Mouse (Mus musculus): ENCODE measurements around the gene Irf2. TPM values are rescaled to one million over a fixed set of nuclear protein-coding genes. Genes with fewer than 3 reads are reported as not detected.

Gene Irf2
- total RNA-seq, 2 experiments from 2014 or later: 25.2 to 44.4 TPM

- no peak for DNase-seq
Measured at GRCm38 (mm10) chr8:46843855-46844254, 104.3 kb downstream of the Irf2 start.

GRCm38 (mm10) chr8:46844371-46844973 lies 104.9 kb downstream of the Irf2 start:
- no peak for DNase-seq

GRCm38 (mm10) chr8:46844974-46845774 lies 105.6 kb downstream of the Irf2 start:
- DNase-seq: no peak

GRCm38 (mm10) chr8:46845891-46846290 lies 106.4 kb downstream of the Irf2 start:
- no peak for DNase-seq

- DNase-seq: no peak
Measured at GRCm38 (mm10) chr8:46846893-46847292, 107.4 kb downstream of the Irf2 start.

GRCm38 (mm10) chr8:46848011-46848641 lies 108.6 kb downstream of the Irf2 start:
- DNase-seq: no peak

GRCm38 (mm10) chr8:46848931-46849330 lies 109.4 kb downstream of the Irf2 start:
- no peak for DNase-seq

- DNase-seq: no peak
Measured at GRCm38 (mm10) chr8:46849458-46849857, 109.9 kb downstream of the Irf2 start.

GRCm38 (mm10) chr8:46850258-46850897 lies 110.8 kb downstream of the Irf2 start:
- DNase-seq: no peak

- no peak for DNase-seq
Measured at GRCm38 (mm10) chr8:46851560-46851959, 112.0 kb downstream of the Irf2 start.

- no peak for DNase-seq
Measured at GRCm38 (mm10) chr8:46852377-46852776, 112.8 kb downstream of the Irf2 start.

GRCm38 (mm10) chr8:46859164-46859846 lies 119.8 kb downstream of the Irf2 start:
- DNase-seq: no peak

GRCm38 (mm10) chr8:46859847-46860167 lies 120.3 kb downstream of the Irf2 start:
- DNase-seq: no peak

GRCm38 (mm10) chr8:46862508-46862907 lies 123.0 kb downstream of the Irf2 start:
- DNase-seq: no peak

- DNase-seq: no peak
Measured at GRCm38 (mm10) chr8:46865428-46865827, 125.9 kb downstream of the Irf2 start.

- DNase-seq: no peak
Measured at GRCm38 (mm10) chr8:46867440-46867839, 127.9 kb downstream of the Irf2 start.

GRCm38 (mm10) chr8:46868346-46869065 lies 129.0 kb downstream of the Irf2 start:
- no peak for DNase-seq

GRCm38 (mm10) chr8:46869521-46869925 lies 130.0 kb downstream of the Irf2 start:
- DNase-seq: no peak

GRCm38 (mm10) chr8:46871086-46871485 lies 131.6 kb downstream of the Irf2 start:
- DNase-seq: no peak

- no peak for DNase-seq
Measured at GRCm38 (mm10) chr8:46875615-46876293, 136.2 kb downstream of the Irf2 start.

GRCm38 (mm10) chr8:46881348-46881747 lies 141.8 kb downstream of the Irf2 start:
- DNase-seq: no peak

Measured in gastrocnemius, postnatal 10 days (tissue).